Mouse (Mus musculus) brown adipose tissue, adult 24 weeks (tissue): ENCODE results near the gene Ccl21b. TPM values are rescaled to one million over a fixed set of nuclear protein-coding genes. Genes with fewer than 3 reads are reported as not detected.
"Not testable (repeated sequence)": the region's sequence is repeated elsewhere in the genome, so short reads cannot be mapped to it uniquely, and the experiment has no call there.

Experiments used
- H3K27ac ChIP-seq: fragments of 200-500 bp; replicated peaks from 2 replicates; pipeline ENCODE4 v1.5.1; 2012; ENCODE audit warnings: low read depth, mild to moderate bottlenecking, low read length
- H3K4me1 ChIP-seq: fragments of 200-500 bp; 2 replicates; pipeline ENCODE4 v1.6.1; 2012; ENCODE audit warnings: low read length, mixed read lengths; ENCODE audit not compliant: control insufficient read depth, insufficient read depth, insufficient read length
- H3K4me3 ChIP-seq: fragments of 200-500 bp; 2 replicates; pipeline ENCODE4 v1.5.1; 2012; ENCODE audit warnings: low read depth, mild to moderate bottlenecking, low read length, moderate library complexity; ENCODE audit not compliant: insufficient read depth
- polyA plus RNA-seq: library from polyadenylated mRNA; stranded (reverse); fragments of >200 nt; gene quantifications from 2 replicates; pipeline ENCODE4 v1.2.4, GENCODE M21; 2012; ENCODE audit not compliant: missing spikeins, insufficient read depth, insufficient read length

Gene Ccl21b
- not detected in 2 replicates for polyA plus RNA-seq

- not testable (repeated sequence) for H3K27ac ChIP-seq, H3K4me1 ChIP-seq, H3K4me3 ChIP-seq
Measured at GRCm38 (mm10) chr4:42255467-42255866, at the start of gene Ccl21b. TSS of gene Ccl21b (plus strand) at chr4:42255767.

GRCm38 (mm10) chr4:42240339-42240738 lies 15.2 kb upstream of the Ccl21b start, which contains the start of gene Gm10600:
TSS of gene Gm10600 (plus strand) at chr4:42240639.
- H3K27ac ChIP-seq, H3K4me3 ChIP-seq, H3K4me1 ChIP-seq: not testable (repeated sequence)

- H3K4me1 ChIP-seq, H3K4me3 ChIP-seq: not testable (repeated sequence)
Measured at GRCm38 (mm10) chr4:42293967-42294366, 38.4 kb downstream of the Ccl21b start, which contains the start of gene Gm21953. TSS of gene Gm21953 (plus strand) at chr4:42294267.

More at GRCm38 (mm10) chr4:42293967-42294366, 38.4 kb downstream of the Ccl21b start, which contains the start of gene Gm21953:
- H3K27ac ChIP-seq, result not testable (repeated sequence)

Other genes with a start within 250 kb of the Ccl21b start
- gene Gm21093, start 221.0 kb upstream of the Ccl21b start, polyA plus RNA-seq, result not detected in 2 replicates
- gene Gm3893, start 164.6 kb upstream of the Ccl21b start, polyA plus RNA-seq, result not detected in 2 replicates
- not detected in 2 replicates for gene Gm13304, start 140.9 kb upstream of the Ccl21b start, polyA plus RNA-seq
- not detected in 2 replicates for gene Gm13306, start 102.3 kb upstream of the Ccl21b start, polyA plus RNA-seq
- not detected in 2 replicates for gene Gm13305, start 87.2 kb upstream of the Ccl21b start, polyA plus RNA-seq
- gene Gm10600, start 15.1 kb upstream of the Ccl21b start, polyA plus RNA-seq, result 0.55 TPM in 1 of 2 replicates, not detected in the other
- not detected in 2 replicates for gene Gm21953, start 38.5 kb downstream of the Ccl21b start, polyA plus RNA-seq
- not detected in 2 replicates for gene Fam205a3, start 62.6 kb downstream of the Ccl21b start, polyA plus RNA-seq
- not detected in 2 replicates for gene Gm21586, start 183.6 kb downstream of the Ccl21b start, polyA plus RNA-seq
- not detected in 2 replicates for gene Gm2163, start 211.0 kb downstream of the Ccl21b start, polyA plus RNA-seq